Mouse (Mus musculus): ENCODE measurements at regions not wholly inside any gene's neighbourhood (a gene's known extent, or its start where the extent isn't known, plus 50 kb on each side); places are given as distances from the start of the nearest gene placed in this dataset.

DNA sequence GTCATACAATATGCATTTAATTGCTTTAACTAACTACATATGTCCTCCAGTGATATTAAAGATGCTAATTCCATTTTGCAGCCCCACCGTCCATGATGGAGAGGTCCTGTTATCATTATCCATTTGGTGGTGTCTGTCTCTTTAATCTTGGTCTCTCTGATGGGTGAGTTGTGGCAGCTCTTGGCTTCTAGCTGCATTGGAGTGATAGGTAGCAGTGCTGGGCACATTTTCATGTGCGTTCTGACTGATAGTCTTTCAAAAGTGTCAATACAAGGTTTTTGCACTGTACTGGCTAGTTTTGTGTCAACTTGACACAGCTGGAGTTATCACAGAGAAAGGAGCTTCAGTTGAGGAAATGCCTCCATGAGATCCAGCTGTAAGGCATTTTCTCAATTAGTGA, 67.5 kb upstream of the Six2 start:
- DNase-seq: no peak

DNA sequence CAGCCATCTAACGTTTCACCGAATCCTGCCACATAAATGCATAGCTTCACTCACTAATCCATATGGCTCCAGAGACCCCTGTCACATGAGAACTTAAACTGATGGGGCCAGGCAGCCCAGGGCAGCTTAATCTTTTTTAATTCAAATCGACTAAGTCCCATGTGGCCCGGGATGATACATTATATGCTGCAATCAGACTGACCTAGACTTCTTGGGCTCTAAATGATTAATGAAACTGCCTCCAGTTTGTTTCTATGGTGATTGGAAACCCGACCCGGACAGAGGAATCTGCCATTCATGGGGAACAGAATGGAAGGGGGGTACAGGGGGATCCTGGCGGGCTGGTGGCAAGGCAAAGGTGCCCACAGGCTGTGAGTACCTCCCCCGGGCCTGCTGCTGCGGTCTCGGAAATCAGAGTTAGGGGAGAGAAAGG, 60.6 kb upstream of the Six2 start:
- DNase-seq: no peak

DNA sequence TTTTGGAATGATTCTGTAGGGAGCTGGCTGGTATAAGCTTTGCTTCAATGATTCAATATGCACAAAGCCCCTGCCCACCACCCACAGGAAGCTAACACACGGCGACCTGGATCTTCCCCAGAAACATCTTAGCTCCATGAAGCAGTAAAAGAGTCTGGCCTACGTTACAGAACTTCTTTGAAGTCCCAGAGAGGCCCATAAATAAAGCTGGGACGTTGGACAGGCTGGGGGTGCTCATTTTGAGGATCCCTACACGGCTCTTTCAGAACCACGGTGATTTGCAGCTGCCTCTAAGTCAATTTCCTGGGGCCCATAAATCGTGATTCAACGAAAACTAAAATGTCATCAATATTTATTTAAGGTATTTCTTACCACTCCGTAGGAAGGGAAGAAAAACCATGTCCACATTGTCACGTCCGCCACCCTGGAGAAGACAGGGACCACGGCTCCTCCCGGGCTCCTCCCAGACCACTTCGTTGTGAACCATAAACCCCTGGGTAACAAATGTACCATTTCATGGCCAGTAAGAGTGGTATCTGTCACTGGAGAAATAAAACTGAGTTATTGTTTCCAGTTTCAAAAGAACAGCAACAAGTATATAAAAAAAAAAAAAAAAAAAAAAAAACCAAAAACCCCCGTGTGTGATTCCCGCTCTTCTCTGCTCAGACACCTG, 60.0 kb upstream of the Six2 start:
- DNase-seq: no peak

Data from right cerebral cortex, postnatal 4 days (tissue).